Mouse (Mus musculus): Measurements from ENCODE around the gene Cfap126.
"Not testable (repeated sequence)": the region's sequence is repeated elsewhere in the genome, so short reads cannot be mapped to it uniquely, and the experiment has no call there.

The Cfap126 gene

GRCm38 (mm10) chr1:171124398-171124797 lies 10.7 kb downstream of the Cfap126 start:
- DNase-seq (ENCODE audit: low spot score): no peak

DNA sequence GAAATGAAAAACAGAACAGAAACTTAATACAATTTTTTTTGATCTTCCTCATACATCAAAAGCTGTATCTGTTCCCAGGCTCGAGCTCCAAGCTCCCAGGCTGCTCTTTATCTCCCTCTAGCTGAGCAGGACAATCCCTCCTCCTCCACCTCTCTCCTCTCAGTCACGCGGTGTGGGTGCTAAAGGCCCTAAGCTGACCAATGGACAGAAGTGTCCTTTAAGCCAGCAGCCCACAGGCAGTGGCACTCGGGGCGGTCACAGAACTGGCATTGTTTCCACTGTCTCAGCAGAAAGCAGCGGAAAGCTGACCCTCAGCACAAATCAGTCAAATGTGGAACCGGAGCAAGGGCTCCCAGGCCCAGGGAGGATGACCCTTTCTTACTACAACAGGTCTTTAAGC lies 15.5 kb downstream of the Cfap126 start:
- no peak for DNase-seq (ENCODE audit: low spot score)

DNA sequence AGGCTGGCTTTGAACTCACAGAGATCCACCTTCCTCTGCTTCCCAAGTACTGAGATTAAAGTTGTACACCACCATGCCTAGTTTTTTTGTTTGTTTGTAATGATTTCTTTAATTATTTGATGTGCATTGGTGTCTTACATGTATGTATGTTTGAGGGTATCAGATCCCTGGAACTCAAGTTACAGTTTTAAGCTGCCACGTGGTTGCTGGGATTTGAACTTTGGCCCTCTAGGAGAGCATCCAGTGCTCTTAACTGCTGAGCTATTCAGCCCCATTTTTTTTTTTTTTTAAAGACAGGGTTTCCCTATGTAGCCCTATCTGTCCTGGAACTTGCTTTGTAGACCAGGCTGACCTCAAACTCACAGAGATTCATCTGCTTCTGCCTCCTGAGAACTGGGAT lies 17.3 kb downstream of the Cfap126 start:
- DNase-seq (ENCODE audit: low spot score): no peak

DNA sequence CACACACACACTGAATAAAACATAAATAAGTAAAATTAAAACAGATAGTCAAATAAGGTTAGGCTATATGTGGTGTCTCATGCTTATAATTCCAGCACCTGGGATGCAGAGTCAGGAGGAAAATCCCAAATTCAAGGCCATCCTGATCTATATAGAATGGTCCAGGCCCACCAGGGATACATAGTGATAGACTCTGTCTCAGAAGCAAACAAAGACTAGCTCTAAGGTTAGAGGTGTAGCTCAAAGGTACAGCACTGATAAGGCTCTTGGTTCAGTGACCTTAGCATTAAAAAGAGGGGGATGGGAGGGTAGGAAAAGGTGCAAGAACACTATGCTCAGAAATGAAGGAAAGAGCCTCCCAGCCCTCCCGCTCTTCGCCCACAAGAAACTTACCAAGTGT lies 21.9 kb downstream of the Cfap126 start:
- DNase-seq (ENCODE audit: low spot score): no peak

DNA sequence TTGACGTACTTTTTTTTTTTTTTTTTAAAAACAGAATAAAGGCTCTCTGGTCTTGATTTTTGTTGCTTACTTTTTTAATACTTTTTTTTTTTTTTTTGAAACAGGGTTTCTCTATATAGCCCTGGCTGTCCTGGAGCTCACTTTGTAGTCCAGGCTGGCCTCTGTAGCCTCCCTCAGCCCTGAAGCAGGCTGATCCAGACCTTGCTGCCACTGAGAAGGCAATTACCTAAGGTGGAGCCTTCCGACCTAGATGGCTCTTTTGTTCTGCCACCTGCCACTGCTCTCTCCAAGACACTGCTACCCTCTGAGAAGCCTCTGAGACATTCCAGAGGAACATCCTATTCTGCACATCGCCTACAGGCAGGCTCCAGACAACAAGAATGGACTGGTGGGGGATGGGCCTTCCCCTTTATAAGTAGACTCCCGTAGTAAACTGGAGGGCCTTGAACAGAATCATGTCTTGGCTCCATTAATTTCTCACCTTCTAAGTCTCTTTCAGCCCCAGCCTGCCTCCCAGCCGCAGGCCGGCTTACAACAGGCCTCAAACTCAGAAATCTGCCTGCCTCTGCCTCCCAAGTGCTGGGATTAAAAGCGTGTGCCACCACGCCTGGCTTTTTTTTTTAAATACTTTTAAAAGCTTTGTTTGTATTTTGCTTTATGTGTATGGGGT lies 23.9 kb downstream of the Cfap126 start:
- not testable (repeated sequence) for DNase-seq (ENCODE audit: low spot score)

DNA sequence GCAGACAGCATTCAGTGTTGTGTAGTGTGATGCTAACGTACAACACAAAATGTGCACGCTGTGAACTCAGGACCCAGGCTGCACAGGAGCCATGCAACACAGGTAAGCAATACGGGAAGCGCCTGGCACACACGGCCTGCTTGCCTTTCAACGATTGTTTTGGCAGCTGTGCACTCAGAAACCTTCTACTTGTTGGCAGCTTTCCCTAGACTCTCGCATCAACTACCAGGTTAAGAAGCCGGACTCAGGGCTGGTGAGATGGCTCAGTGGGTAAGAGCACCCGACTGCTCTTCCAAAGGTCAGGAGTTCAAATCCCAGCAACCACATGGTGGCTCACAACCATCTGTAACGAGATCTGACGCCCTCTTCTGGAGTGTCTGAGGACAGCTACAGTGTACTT lies 29.3 kb downstream of the Cfap126 start:
- not testable (repeated sequence) for DNase-seq (ENCODE audit: low spot score)

GRCm38 (mm10) chr1:171149974-171150760 lies 36.4 kb downstream of the Cfap126 start, which contains the start of the genes Sdhc and Mpz:
TSS of gene Sdhc (minus strand) at chr1:171150603.
TSS of gene Mpz (plus strand) at chr1:171150711.
- peak; percentile 97 for DNase-seq (ENCODE audit: low spot score)

DNA sequence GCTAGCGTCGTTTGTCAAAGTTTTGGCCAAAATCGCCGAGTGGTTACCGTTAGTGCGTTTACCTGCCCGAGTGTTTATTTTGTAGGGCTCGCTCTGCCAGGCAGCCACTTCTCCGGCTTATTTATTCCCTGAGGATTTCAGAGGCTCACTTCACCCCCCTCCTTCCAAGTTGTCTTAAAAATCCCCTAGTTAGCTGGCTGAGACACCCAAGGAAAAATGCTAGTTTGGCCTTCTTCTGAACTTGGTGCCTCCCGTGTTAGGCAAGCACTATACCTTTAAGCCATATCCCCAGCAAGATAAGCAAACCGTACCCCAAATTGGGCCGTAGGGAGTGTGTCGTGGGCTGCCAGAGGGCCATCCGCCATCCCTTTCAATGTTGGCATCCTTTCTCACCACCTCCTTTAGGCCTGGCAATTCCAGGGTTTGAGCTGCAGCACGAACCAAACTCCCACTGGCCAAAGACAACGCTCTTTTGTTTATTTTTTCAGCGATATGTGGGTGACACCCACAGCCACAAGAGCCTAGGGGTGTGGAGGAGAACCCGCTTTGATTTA lies 37.2 kb downstream of the Cfap126 start:
- DNase-seq (ENCODE audit: low spot score): peak; percentile 18

- DNase-seq (ENCODE audit: low spot score): no peak
Measured at GRCm38 (mm10) chr1:171151966-171152365, 38.2 kb downstream of the Cfap126 start.

DNA sequence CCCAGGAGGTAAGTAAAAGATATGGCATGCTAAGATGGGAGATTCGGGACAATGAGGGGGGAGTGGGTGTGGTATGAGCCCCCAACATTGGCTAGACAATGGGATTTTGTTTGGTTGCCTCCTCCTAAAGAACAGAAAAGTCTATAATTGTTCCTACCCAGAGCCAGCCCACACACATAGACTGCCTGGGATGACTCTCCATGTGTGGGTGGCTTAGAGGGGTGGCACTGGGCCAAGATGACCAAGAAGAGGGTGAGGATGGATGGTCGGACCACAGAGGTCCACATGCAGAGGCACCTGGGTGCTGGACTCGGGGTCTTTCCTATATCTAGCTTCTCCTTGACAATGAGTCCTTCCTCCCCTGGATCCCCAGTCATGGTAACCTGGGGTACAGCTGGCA lies 42.9 kb downstream of the Cfap126 start:
- no peak for DNase-seq (ENCODE audit: low spot score)

GRCm38 (mm10) chr1:171157965-171158364 lies 44.2 kb downstream of the Cfap126 start:
- no peak for DNase-seq (ENCODE audit: low spot score)

DNA sequence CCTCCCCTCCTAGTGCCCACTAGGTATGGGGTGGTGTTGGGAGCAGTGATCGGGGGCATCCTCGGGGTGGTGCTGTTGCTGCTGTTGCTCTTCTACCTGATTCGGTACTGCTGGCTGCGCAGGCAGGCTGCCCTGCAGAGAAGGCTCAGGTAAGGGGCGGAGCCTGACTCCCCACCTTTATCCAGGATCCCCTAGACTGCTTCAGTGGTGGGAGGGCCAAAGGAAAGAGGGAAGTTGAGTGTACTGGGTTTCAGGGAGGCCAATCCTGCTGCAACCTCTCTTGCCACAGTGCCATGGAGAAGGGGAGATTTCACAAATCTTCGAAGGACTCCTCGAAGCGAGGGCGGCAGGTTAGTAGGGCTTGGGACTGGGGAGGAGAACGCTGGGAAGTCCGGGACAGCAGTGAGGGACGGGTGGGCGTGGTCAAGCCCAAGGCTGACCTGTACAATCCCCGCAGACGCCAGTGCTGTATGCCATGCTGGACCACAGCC lies 45.8 kb downstream of the Cfap126 start:
- no peak for DNase-seq (ENCODE audit: low spot score)

- no peak for DNase-seq (ENCODE audit: low spot score)
Measured at GRCm38 (mm10) chr1:171162526-171162925, 48.8 kb downstream of the Cfap126 start.

DNA sequence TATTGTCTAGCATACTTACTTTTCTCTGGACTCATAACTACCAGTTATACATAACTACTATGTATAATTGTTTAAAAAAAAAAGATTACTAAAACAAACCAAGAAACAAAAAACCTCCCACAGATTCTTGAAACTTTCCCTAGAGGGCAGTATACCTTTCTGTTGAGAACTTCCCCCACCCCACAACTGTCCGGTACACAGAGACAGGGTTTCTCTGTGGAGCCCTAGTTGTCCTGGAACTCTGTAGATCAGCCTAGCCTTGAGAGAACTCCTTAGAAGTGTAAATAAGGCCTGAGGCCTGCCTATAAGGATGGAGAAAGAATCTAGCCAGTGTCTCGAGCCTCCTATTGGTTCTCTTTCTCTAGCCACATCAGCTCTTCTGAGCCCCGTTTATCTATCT lies 50.5 kb downstream of the Cfap126 start:
- no peak for DNase-seq (ENCODE audit: low spot score)

DNA sequence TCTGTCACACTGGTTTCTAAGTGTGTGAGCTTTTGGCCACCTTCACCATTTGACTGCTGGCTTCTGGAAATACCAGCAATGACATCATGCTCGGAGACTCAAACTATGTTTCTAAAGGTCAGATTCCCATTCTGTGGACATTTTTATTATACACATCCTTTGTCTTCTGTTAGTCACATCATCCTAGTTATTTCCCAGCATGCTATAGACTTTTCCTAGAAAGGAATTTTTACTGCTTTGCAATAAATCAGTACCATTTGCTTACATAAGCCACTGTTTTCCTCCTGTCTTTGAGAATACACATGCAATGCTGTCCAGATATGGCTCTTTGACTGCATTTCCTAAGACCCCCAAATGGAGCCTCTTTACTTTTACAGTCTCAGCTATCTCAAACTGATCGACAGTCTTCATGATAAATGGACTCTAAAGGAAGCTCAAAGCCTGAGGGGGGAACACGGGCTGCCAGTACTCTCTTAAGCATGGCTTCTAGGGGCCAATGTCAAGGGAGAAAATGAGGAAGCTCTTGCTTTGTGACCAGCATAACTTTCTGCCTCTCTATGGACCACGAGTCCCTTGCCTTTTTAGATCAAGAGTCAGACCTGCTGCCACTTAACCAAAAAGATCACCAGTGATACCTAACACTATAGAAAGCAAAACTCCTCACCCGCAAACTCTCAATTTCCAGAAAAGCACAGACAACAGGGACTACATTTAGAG lies 52.1 kb downstream of the Cfap126 start:
- DNase-seq (ENCODE audit: low spot score): no peak

- DNase-seq (ENCODE audit: low spot score): no peak
Measured at GRCm38 (mm10) chr1:171168906-171169305, 55.2 kb downstream of the Cfap126 start.

GRCm38 (mm10) chr1:171169913-171170312 lies 56.2 kb downstream of the Cfap126 start:
- no peak for DNase-seq (ENCODE audit: low spot score)

DNA sequence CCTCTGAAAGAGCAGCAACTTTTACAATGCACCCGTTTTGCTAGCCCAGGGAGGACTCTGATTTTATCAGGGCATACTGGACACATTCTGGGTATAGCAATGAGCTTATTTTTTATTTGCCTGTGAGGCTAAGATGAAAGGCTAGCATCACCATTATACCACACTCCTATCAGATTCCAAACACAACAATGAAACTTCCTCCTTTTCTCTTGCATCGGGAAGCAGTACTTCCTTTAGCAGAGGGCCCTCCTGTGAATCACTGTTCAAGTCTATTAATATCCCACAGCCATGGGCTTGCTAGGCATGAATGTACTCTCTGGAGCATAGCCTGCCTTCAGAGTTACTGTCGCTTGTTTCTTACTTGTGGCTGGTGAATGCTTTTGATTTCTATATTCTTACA lies 57.4 kb downstream of the Cfap126 start:
- no peak for DNase-seq (ENCODE audit: low spot score)

DNA sequence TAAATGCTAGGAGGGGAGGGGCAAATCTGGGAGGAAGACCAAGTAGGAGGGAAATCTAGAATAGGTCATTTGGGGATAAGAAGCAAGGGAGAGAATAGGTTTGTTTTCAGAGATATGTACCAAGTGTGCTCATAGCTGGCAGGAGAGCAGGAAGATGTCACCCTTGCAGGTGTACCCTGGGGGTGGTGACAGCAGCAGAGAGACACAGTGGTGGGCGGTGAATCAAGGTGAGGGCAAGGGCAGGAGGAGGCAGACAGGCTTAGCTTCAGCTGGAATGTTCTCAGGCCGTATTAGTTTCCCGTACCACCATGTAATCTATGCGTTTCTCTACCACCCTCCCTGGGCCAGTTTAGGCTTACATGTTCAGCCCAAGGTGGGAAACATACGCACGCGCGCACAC lies 59.1 kb downstream of the Cfap126 start:
- no peak for DNase-seq (ENCODE audit: low spot score)
